Mouse (Mus musculus) adrenal gland, adult (tissue): ENCODE measurements around the gene Gli1.

Experiments used
- DNase-seq, 2 experiments: peaks; one replicate each; pipeline ENCODE4 v3.0.0; 2022 to 2023; ENCODE audit warnings: low spot score in 1 of 2; ENCODE audit not compliant: inconsistent age in 2 of 2

Gli1 gene

DNA sequence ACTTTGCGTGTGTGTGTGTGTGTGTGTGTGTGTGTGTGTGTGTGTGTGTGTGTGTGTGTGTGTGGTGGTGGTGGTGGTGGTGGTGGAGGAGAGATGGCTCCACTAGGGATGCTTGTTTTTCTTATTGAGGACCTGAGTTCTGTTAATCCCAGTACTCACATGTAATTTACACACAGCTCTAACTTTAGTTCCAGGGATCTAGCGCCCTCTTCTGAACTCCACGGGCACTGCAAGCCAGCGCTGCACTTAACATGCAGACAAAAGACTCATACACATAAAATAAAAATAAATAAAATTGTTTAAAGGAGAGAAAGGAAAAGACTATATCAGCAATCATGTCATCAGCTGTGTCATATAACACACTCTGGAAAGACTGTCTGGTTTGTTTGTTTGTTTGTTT, 7.2 kb upstream of the Gli1 start:
- DNase-seq: peak in 1 of 2 experiments; percentile 53

DNA sequence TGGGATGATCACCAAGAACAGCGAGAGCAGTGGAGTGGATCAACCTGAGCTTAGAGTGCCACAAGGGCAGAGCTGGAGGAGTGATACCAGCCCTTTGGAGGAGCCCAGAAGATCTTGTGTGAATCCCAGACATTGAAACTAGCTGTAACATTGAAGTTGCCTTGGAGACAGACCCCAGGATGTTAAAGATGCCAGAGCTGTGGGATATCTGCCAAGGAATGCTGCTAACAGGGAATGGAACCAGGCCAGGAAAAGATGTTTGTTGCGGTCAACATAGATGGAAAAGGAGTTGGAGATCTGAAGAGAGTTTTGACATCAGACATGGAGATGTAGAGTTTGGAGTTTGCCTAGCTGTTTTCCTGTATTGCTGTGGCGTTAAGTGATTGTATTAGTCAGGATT, 4.4 kb upstream of the Gli1 start:
- no peak for DNase-seq

DNA sequence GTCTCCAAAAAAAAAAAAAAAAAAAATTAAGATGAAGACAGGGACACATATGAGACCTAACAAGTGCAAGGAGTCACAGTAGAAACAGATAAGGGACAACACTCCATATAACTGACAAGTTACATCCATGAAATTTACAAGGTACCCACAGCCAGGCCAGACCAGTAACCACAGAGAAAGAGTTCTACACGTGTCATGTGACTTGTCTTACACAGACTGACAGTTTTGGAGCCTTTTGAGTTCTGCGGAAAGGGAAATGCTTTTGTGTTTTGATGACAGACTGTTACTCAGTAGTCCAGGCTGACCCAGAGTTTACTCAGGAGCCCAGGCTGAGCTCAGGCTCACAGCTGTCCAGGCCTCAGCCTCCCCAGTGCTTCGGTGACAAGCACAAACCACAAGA, 1.3 kb upstream of the Gli1 start:
- no peak for DNase-seq

DNA sequence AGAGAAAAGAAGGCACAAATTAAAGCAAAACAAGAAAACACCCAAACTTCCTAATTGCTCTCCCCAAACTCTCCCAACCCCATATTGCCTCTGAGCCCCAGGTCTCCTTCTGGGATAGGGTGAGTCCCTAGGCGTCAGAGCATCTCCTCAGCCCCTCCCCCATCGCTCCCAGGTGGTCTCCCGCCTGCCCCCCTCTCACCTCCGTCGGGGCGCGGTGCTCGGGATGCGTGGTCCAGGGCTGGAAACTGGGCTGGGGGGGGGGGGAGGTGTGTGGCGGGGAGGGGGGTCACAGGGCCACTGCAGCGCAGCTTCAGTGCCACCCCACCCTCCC, 449 bp downstream of the Gli1 start:
- DNase-seq: peak in 1 of 2 experiments; percentile 33

DNA sequence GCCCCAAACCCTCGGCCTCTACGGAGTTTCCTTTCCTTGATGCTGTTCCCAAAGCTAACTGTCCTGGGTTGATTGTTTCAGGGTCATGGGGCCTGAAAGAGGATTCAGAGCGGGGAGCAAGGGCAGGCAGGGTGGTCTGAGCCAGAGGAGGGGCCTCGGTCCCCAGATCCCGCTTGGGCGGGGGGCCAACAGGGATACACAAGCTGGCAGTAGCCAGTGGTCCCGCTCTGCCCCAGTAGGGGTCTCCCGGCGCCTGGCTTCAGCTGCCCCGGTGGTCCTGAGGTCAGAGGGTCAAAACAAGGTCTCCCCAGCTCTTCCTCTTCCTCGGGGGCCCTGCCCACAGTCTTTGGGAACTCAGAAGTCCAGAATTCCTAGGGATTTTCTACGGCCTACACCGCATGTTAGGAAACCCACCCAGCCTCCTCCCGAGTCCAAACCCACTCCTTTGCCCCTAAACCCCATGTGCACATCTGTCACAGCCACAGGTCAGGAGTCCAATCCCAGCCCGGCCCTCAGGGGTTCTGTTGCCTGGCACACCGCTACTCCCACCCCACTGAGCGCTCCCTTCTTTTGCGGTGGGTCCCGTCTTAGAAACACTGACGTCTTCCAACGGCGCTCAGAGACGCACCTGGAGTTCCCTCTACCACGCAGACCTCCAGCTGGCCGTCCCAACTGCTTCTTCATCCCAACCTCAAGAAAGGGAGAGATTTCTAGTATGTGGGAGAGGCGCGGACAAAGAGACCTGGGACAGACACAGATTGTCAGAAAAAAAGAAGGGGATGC, 1.0 kb downstream of the Gli1 start:
- DNase-seq: peak in 1 of 2 experiments; percentile 41

DNA sequence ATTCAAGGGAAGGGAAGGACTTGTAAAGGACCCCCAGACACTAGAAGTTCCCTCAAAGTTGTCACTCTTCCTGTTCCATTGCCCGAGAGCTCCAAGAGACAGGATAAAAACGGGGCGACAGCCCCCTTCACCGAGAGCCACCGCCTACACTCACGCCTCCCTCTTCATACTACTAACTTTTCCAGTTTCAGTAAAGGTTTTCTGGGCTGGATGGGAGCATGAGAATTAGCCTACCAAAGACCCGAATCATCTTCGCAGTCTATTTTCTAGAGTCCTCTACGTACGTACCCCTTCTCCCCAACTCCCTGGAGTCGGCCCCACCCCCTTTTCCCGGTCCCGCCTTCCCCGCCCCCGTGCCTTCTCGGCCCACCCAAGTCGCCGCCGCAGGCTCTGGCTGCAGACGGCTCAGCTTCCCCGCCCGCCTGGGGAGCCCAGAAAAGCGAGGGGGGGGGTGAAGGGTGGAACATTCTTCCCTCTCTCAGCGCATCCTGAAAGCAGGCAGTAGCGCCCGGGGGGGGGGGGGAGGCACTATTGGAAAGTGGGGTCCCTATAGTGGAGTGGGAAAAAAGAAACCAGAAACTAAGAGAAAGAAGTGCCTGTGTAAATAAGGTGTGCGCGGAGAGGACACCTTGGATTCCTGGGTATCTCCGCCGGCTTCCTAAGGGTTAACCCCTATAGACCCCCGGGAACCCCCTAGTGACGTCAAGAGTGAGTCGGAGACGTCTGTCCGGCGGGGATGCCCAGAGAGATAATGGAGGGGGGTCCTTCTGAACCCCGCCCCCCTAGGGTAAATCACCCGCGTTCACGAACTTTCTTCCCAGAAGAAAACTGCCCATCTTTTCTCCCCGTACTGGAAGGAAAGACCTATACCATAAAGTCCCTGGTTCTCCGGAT, 1.8 kb downstream of the Gli1 start:
- DNase-seq: peak in 1 of 2 experiments; percentile 70

DNA sequence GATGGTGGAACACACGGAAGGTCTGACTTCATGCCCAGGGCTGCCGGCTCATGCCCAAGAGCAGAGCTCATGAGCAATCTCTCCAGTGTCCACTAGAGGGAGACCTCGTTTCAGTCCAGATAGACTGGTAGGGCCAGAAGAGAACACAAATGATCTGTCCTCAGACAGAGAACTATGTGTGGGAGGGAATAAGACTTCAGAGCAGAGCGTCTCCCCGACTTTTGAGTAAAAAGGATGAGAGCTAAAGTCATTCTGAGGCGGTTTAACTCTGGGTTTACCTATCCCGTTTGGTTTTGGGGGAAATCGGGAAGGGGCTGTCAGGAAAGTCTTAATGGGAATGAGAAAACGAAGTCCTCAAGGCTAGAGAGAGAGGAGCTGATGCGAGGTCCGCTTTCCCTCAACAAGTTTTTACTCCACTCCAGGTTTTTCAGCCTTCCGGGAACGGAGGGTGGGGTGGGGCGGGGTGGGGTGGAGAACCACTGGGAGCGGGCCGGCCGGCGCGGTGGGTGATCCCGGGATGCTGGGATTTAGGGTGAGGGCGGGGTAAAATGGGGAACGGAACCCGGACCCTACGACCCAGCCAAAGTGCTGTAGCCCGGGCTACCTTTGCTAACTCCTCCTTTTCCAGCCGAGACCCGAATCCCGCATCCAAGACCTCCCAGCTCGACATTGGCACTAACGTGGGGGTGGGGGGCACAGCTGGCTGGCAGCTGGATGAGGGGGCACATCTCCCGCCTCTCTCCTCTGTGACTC, 2.7 kb downstream of the Gli1 start:
- peak; percentile 87 to 96 for DNase-seq

DNA sequence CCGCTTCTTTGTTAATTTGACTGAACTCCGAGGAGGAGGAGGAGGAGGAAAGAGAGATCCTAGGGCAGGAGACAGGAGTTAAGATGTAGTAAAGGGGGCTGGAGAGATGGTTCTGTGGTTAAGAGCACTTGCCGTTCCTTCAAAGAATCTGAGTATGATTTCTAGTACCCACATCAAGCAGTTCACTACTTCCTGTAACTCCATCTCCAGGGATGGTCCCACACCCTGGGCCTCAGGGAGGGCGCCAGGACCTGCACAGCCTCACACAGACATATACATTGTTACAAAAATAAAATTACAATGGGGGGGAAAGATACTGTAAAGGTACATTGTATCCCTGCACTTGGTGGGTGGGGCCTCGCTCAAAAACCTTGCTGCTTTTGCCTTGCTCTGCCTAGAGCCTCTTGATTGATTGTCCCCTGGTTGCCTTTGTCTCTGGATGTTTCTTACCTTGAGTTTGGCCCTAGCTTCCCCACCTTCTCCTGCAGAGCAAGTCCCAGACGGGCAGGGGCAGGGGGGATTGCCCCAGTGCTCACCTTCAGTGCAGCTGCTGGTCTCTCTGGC, 4.2 kb downstream of the Gli1 start:
- DNase-seq: no peak

DNA sequence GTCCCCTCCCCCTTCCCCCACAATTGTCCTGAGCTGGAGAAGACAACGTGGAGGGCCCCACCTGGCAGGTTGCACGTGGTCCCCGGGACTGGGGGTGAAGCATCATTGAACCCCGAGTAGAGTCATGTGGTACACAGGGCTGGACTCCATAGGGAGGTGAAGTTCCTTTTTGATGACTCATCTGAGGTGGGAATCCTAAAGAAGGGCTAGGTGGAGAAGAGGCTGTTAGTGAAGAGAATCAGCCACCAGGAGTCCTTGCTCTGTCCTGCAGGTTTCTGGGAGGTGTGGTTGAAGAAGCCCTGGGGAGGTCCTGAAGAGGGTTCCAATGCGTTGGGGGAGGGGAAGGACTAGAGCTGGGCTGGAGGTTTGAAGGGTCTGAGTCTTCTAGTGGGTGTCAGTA, 4.8 kb downstream of the Gli1 start:
- DNase-seq: no peak

DNA sequence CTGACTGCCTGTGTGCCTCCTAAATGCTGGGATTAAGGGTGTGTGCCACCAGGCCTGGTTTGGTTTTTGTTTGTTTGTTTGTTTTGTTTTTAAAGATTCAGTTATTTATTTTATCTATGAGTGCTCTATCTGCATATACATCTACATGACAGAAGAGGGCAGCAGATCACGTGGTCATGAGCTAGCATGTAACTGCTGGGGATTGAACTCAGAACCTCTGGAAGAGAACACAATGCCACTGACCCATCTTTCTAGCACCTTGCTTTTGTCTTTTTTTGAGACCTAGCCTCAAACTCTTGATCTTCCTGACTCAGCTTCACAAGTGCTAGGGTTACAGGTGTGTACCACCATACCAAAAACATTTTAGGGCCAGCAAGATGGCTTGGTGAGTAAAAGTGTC, 6.5 kb downstream of the Gli1 start:
- DNase-seq: no peak

DNA sequence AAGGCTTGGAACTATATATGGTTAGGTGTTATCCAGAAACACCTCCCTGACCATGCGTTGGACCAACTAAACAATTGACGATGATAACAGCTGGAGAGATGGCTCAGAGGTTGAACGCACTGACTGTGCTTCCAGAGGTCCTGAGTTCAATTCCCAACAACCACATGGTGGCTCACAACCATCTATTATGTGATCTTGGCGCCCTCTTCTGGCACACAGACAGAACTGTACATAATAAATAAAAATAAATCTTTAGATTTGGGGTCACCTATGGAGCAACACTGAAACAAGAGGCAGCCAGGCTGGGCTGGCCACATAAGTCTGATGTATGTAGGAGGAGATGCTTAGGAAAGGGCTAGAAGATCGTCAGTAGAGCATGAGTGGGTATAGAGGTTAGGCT, 8.6 kb downstream of the Gli1 start:
- peak; percentile 11 to 47 for DNase-seq

DNA sequence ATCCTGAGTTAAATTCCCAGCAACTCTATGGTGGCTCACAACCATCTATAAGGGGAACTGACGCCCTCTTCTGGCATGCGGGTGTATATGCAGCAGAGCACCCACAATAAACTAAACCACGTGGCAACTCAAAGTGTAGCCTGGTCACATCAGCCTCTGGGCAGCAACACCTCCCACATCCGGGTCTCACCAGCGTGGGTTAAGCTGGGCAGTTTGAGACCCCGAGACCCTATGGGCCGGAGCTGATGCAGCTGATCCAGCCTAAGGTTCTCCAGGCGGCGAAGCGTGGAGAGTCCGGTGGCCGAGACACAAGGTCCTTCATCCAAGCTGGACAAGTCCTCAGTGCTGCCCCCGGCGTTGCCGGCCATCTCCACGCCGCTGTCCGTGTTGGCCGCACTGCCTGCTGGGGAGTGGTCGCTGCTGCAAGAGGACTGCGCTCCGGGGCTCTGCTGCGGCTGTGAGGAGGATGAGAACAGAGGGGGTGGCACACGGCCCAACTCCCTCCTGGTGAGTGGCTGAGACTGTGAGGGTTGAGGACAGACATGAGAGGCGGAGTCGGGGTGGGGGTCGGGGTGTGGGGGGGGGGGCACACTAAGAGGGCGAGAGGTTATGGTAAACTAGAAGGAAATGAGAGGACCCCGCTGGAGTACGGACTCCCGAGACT, 9.4 kb downstream of the Gli1 start:
- peak in 1 of 2 experiments; percentile 7 for DNase-seq

DNA sequence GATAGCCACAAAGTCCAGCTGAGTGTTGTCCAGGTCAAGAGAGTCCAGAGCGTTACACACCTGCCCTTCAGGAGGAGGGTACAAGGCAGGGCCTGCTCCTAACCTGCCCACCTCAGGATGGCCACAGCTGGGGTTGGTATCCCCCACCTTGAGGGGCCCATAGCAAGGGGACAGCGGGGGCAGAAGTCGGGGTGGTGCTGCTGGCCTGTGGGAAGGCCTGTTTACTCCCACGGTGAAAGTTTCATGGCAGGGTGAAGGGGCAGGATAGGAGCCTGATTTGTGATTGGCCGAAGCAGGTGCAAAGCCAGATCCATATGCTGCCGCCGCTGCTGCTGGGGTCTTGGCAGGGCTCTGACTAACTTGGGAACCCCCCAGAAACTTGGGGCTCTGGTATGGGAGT, 11.6 kb downstream of the Gli1 start:
- no peak for DNase-seq

DNA sequence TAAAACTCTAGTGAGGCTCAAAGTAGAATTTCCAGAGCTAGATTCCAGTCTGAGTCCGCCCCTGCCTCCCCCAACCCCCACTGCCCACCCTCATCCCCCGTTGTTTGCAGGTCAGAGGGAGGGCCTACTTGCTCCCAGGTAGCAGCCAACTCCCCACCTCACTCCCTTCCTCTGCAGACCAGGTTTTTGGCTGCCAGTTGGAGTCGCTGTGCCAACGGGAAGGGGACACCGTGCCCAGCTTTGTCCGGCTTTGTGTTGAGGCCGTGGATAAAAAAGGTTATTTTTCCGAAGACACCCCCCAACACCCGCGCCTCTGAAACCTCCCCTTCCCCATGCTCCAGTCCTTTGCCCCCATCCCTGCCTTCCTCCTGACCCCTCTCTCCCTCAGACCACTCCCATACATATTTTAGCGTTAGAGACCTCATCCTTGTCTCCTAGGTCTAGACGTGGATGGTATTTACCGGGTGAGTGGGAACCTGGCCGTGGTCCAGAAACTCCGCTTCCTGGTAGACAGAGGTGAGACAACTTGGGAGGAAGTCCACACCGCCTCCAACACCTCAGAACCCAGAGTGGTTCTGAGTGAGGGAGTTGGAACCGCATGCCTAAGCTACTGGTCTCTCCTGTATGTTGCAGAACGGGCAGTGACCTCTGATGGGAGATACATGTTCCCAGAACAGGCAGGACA, 14.2 kb downstream of the Gli1 start:
- no peak for DNase-seq

DNA sequence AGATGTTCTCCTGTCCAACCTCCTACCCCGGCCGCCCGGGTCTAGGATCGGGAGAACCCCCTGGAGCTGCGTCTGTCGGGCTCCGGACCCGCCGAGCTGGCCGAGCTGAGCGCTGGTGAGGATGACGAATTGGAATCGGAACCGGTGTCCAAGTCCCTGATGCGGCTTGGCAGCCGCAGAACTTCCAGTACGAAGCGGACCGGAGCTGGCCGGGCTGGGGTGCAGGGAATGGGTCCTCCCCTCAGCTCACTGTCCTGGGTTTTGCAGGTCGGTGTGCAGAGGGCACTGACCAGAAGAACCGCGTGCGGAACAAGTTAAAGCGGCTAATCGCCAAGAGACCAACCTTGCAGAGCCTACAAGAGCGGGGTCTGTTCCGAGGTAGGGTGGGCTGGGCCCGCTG, 14.9 kb downstream of the Gli1 start:
- DNase-seq: peak; percentile 55 to 71

DNA sequence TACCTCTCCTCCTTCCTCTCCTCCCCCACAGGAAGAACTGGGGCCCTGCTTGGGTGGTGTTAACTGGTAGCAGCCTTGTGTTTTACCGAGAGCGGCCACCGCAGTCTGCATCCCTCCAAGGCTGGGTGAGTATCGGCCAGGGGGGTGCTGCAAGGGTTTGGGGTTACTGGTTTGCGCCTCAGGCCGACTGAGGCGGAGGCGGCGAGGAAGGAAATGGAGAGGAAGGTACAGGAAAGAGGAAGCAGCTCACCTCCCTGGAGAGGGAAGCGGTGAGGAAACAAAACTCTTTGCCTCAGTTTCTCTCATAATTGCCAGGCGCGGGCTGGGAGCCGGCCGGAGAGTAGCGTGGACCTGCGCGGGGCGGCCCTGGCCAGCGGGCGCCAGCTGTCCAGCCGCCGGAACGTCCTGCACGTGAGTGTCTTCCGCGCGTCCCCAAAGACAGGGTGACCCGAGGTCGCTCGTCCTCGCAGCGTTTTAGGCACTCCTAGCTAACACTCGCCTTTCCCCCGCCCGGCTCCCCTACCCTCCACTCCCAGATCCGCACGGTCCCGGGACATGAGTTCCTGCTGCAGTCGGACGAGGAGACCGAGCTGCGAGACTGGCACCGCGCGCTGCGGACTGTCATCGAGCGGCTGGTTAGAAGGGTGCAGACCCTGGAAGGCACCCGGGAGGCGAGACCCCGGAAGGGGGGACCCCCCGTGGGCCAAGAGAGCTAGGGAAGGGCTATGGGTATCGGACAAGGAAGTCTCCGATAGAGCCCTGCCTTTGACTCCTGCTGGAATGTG, 15.6 kb downstream of the Gli1 start:
- peak in 1 of 2 experiments; percentile 78 for DNase-seq

DNA sequence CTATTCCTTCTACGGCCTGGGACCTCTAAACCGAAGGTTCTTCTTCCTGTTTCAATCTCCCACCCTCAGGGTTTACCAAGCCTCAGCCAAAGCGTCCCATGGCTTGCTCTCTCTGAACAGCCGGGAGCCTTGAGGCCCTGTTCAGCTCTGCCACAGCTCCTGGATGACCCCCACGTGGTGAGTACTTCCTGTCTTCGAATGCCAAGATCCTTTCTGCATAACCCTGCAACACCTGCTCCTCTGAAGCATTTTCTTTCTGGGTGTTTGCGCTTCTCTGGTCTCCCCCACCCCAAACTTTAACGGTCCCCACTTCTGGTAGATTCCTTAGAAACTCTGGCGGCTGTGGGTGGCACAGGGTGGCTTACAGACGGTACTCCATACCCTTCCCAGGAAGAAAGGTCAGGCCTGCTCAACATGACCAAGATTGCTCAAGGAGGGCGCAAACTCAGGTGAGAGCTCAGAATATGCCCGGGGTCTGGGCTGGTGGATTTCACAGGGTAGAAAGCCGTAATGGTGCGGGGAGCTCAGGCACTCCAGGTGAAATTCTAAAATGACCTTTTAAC, 16.2 kb downstream of the Gli1 start:
- no peak for DNase-seq

DNA sequence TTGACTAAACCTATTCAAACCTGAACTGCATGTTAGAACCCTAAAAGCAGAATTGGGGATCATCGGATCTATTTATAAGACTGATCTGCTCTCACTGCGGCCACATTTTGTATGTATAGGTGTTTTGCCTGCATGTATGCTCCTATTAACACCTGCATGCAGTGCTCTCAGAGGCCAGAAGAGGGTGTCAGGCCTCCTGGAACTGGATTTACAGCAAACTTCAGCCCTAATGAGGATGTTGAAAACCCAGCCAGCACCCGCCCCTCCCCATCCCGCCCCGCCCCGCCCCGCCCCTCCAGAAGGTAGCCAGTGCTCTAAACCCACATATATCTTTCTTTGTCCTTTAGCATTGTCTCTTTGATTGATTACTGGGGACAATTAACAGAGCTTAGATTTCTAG, 17.3 kb downstream of the Gli1 start:
- peak in 1 of 2 experiments; percentile 64 for DNase-seq
